Mouse (Mus musculus) brain, embryonic 14.5 days (tissue): Measurements from ENCODE around the gene Baiap2. TPM values are rescaled to one million over a fixed set of nuclear protein-coding genes. Genes with fewer than 3 reads are reported as not detected.
A peak's percentile ranks its signal among the peaks of the same experiment; 100 is the strongest.

Experiments used
- DNase-seq: peaks from one replicate; pipeline ENCODE4 v3.0.0-alpha.2; 2011; ENCODE audit warnings: low read depth
- CTCF ChIP-seq: fragments of 200-500 bp; IDR thresholded peaks from 2 replicates; pipeline ENCODE4 v1.5.1; 2012; ENCODE audit warnings: inconsistent platforms, mild to moderate bottlenecking, moderate library complexity, borderline replicate concordance; ENCODE audit not compliant: insufficient read depth, insufficient read length; ENCODE audit errors: extremely low read depth
- POLR2A ChIP-seq: fragments of 200-500 bp; IDR thresholded peaks from 2 replicates; pipeline ENCODE4 v1.6.1; 2012; ENCODE audit warnings: mild to moderate bottlenecking, inconsistent platforms, borderline replicate concordance; ENCODE audit not compliant: poor library complexity, insufficient read depth, insufficient read length, severe bottlenecking; ENCODE audit errors: extremely low read depth
- polyA plus RNA-seq: library from polyadenylated mRNA; depleted of rRNA; stranded (reverse); fragments of >200 nt; gene quantifications from 2 replicates; pipeline ENCODE4 v1.2.3, GENCODE M21; 2012

Baiap2 gene
- polyA plus RNA-seq, 1 experiment: 17.8 TPM

GRCm38 (mm10) chr11:119954749-119955337 is 12.3 kb downstream of the Baiap2 start:
- no peak for TF ChIP-seq CTCF
- no peak for DNase-seq

GRCm38 (mm10) chr11:119955432-119955831 is 12.9 kb downstream of the Baiap2 start:
- no peak for DNase-seq
- no peak for TF ChIP-seq POLR2A
- no peak for TF ChIP-seq CTCF

GRCm38 (mm10) chr11:119956590-119956989 is 14.0 kb downstream of the Baiap2 start:
- DNase-seq: no peak
- TF ChIP-seq POLR2A (no peak), CTCF (no peak)

GRCm38 (mm10) chr11:119958856-119959255 is 16.3 kb downstream of the Baiap2 start:
- no peak for DNase-seq
- TF ChIP-seq CTCF (no peak), POLR2A (no peak)

- no peak for TF ChIP-seq CTCF
- TF ChIP-seq POLR2A: no peak
- DNase-seq: no peak
These were observed 17.2 kb downstream of the Baiap2 start for GRCm38 (mm10) chr11:119959714-119960113.

GRCm38 (mm10) chr11:119960671-119961070 is 18.1 kb downstream of the Baiap2 start:
- no peak for DNase-seq
- TF ChIP-seq CTCF (no peak), POLR2A (no peak)

GRCm38 (mm10) chr11:119961511-119961910 is 18.9 kb downstream of the Baiap2 start:
- DNase-seq: no peak
- TF ChIP-seq POLR2A (no peak), CTCF (no peak)

- TF ChIP-seq CTCF (no peak), POLR2A (no peak)
- DNase-seq: peak; percentile 56
These were observed 22.5 kb downstream of the Baiap2 start for GRCm38 (mm10) chr11:119965053-119965452.

GRCm38 (mm10) chr11:119966294-119966693 is 23.7 kb downstream of the Baiap2 start:
- DNase-seq: no peak
- TF ChIP-seq POLR2A (no peak), CTCF (no peak)

GRCm38 (mm10) chr11:119967401-119967800 is 24.8 kb downstream of the Baiap2 start:
- DNase-seq: no peak
- TF ChIP-seq POLR2A (no peak), CTCF (no peak)

- no peak for DNase-seq
- TF ChIP-seq POLR2A (no peak), CTCF (no peak)
These were observed 25.3 kb downstream of the Baiap2 start for GRCm38 (mm10) chr11:119967892-119968291.

GRCm38 (mm10) chr11:119970021-119970851 is 27.7 kb downstream of the Baiap2 start:
- no peak for TF ChIP-seq POLR2A
- TF ChIP-seq CTCF: no peak
- DNase-seq: peak; percentile 77
